Mouse (Mus musculus): Measurements from ENCODE around the gene Plekhb2.

Gene Plekhb2

DNA sequence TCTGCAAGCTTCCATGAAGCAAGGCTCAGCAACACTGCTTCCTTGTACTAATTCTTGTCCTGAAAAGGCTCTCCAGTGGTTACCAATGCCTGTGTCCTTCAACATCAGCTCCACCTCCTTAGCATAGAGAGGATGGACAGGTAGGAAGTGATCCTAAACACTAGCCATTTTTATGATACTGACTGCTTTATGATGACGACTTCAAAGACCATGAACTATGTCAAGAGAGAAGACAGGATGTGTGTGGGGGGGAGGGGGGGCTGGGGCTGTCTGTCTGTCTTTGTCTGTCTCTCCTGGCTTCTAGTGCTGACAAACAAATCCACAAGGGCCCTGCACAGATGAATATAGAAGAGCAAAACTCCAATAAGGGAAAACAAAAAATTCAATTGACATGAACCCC lies 18.4 kb upstream of the Plekhb2 start:
- in situ Hi-C loops (cut with MboI, MseI), result no loop called here

GRCm38 (mm10) chr1:34834904-34835303 lies 14.9 kb upstream of the Plekhb2 start:
- in situ Hi-C loops (cut with MboI, MseI), result no loop called here

DNA sequence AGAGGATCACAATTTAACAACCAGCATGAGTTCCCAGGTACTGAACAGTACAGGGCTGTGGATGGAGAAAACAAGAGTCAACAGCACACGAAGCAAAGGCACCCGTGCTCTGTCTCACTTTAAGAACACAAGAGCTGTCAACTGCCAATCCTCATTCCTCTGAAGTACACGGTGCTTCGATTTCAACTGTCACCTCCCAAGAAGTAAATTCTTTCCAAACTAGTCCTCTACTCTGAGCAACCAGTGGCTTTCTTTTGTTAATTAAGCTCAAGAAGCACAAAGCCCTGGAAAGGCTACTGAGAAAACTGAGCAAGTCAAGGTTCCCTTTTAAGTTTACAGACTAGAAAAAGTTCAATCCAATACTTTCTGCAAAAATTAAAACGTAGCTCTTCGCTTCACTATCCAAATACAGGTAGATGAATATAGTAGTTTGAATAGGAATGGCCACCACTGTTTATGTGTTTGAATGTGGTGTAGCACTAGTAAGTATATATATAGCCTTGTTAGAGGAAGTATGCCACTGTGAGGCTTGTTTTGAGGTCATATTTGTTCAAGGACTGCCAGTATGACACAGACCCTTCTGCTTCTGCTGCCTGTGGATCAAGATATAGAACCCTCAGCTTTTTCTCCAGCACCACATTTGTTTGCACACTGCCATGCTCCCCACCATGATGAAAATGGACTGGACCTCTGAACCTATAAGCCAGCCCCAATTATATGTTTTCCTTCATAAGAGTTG lies 11.7 kb upstream of the Plekhb2 start:
- in situ Hi-C loops (cut with MboI, MseI), result no loop called here

DNA sequence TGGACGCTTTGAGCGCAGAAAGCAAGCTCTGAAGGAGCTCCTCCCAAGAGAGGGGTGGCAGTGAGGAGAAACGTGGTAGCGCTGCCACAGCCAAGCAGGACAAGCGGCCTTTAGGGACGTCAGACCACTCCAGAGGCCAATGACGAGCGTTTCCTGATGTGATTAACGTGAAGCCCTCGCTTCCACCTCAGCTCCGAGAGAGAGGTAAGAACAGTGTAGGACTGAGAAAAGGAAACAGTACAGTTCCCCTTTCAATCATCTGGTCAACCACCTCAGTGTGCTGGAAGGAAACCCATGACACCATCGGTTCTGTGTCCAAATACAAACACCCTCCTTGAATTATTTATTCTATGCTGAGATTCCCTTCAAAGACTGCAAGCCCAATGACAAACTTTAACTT lies 10.5 kb upstream of the Plekhb2 start:
- in situ Hi-C loops (cut with MboI, MseI), result no loop called here

DNA sequence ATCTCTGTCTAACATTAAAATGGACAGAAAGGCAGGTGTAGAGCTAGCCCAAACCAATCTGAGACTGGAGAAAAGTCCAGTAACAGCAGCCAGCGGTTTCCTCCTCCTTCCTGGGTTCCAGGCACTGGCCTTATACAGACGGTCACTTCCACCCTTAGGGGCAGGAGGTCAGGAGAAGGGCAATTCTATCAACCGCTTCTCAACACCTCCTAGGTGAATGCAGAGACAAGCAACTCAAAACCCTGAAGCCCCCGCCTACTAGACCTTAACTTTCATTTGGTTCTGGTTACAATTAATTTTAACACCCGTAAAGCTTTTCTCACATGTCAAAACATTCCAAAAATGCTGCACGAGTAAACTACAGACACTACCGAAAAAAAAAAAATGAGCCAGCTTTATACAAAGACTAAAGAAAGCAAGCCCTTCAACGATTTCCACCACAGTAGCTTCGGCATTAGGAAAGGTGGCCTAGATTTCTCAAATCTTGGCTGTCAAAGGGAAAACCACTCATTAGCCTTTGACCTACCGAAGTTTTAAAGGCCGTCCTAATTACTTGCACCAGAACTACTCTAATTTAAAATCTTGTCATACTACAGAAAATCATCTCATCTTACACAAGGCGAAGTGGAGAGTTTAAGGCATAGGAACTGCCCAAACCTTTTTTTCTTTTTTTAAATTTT lies 7.9 kb upstream of the Plekhb2 start:
- in situ Hi-C loops (cut with MboI, MseI), result no loop called here

GRCm38 (mm10) chr1:34842389-34842861 lies 7.4 kb upstream of the Plekhb2 start:
- in situ Hi-C loops (cut with MboI, MseI), result no loop called here

GRCm38 (mm10) chr1:34842887-34843618 lies 6.7 kb upstream of the Plekhb2 start, which contains the start of gene Fam168b:
TSS of gene Fam168b (minus strand) at chr1:34843065.
- in situ Hi-C loops (cut with MboI, MseI), result no loop called here

DNA sequence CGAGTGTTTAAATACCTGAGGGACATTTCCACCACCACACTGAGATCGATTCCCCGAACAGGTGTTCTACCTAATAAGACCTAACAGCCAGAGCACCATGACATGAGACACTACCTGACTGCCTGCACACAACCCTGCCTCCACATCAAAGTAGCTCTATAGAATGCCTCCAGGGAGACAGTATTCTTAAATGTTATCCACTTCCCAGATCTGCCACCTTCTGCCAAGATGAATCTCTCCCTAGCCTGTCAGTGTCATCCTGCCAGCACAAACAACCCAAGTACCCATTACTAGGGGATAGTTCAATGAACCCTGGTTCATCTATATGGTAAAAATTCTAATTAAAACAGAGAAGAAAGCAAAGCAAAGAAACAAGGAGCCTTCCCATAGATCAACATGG lies 2.7 kb upstream of the Plekhb2 start:
- in situ Hi-C loops (cut with MboI, MseI), result no loop called here

DNA sequence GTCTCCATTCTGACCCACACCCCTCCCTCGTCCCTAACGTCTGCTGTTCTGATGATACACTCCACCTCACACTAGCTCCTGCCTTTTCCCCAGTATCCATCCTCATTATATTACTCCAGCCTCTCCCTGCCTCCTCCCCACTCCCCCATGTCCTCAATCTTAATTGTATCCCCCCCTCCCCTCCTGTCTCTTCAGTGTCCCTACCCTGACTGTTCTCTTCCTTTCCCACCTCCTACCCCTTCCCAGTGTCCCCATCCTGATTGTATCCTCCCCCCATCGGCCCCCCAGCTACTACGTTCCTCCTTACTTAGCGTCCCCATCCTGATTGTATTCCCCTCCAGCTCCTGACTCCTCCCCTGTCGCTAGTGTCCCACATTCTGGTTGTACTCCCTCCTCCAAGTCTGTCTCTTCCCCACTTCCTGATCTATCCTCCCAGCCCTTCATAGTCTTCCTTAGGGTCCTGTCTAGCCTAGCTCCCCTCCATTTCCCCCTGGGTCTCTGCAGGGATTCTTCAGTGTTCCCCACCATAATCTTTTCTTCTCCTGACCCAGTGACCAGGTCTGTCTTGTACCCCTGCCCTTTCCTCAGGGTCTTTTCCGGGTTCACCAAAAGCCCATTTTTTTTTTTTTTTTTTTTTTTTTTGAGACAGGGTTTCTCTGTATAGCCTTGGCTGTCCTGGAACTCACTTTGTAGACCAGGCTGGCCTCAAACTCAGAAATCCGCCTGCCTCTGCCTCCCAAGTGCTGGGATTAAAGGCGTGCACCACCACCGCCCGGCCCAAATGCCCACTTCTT lies 764 bp downstream of the Plekhb2 start:
- in situ Hi-C loops (cut with MboI, MseI), result loop anchor here (10.0 kb wide), 1 partner anchor 366 kb away; no protein-coding TSS in a partner anchor

DNA sequence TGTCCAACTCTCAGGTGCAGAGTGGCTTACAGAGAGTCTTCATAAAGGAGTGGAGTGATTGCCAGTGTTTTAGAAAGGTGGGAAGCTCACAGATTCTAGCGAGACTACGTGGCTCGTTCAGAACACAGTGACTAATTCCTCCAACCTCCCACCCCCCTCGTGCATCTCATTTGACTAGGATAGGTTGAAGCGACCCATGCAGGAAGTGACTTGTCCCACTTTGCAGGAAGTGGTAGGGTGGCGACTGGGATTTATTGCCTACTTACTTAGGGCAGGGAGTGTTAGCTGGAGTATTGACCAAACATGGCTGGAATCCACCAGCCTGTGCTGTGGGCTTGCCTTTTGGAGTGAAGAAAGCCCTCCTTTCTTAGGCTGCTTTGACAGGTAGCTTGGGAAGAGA lies 1.8 kb downstream of the Plekhb2 start:
- in situ Hi-C loops (cut with MboI, MseI), result loop anchor here (10.0 kb wide), 1 partner anchor 367 kb away; no protein-coding TSS in a partner anchor

DNA sequence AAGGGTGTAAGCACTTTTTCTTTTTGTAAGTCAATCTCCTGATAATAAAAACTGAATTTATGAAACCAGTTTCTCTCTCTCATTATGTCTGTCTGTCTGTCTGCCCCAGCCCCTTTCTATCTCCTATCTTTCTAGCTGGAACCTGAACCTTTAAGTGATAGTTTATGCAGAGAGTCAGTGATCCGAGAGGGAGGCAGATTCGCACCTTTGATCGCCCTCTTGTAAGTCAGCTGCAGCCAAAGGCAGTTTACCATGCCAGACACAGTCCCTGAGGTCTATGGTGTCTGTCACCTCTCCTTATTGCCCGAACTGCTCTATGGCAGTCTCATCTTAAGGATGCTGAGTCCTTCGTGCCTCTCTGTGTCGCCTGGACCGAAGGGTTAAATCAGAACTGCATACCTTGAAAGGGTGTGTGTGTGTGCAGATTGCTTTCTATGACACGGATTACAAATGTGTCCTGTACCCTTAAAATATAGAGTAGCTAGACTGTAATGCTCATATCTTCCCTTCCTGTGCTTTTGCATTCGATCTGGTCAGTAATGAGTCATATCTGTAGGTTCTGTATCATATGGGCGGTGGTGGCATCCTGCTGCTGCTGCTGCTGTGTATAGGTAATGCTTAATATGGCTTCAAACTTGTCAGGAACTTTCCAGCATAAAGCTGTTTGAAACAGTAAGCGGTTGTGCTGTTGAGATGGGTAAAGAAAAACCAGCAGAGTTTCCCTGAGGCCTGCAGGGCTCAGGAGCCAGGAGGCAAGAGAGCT lies 2.5 kb downstream of the Plekhb2 start:
- in situ Hi-C loops (cut with MboI, MseI), result loop anchor here (10.0 kb wide), 1 partner anchor 367 kb away; no protein-coding TSS in a partner anchor

GRCm38 (mm10) chr1:34853786-34854185 lies 4.0 kb downstream of the Plekhb2 start:
- in situ Hi-C loops (cut with MboI, MseI), result loop anchor here (10.0 kb wide), 1 partner anchor 369 kb away; no protein-coding TSS in a partner anchor

- in situ Hi-C loops (cut with MboI, MseI), result loop anchor here (10.0 kb wide), 1 partner anchor 370 kb away; no protein-coding TSS in a partner anchor
These were observed 5.4 kb downstream of the Plekhb2 start for GRCm38 (mm10) chr1:34855056-34855739.

GRCm38 (mm10) chr1:34858671-34859070 lies 8.9 kb downstream of the Plekhb2 start:
- in situ Hi-C loops (cut with MboI, MseI), result loop anchor here (10.0 kb wide), 1 partner anchor 374 kb away; no protein-coding TSS in a partner anchor

GRCm38 (mm10) chr1:34859761-34860160 lies 10.0 kb downstream of the Plekhb2 start:
- in situ Hi-C loops (cut with MboI, MseI), result loop anchor here (10.0 kb wide), 1 partner anchor 375 kb away; no protein-coding TSS in a partner anchor

DNA sequence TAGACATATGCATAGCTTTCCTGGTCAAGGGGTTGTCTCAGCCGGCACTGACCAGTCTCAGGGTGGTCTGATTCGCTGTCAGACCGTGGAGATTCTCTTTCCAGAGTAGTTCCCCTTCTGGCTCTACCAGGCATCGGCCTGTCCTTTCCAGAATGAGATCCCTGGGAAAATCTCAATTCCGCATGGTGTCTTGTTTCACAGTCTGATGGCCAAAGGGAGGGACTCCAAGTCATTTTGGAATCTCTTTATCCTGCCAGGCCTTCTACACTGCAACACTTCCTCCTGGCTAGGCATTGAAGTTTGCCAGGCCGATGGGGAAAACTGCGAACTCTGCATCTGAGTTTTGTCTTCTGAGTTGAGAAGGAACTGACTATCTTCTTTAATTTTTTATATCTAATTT lies 10.4 kb downstream of the Plekhb2 start:
- in situ Hi-C loops (cut with MboI, MseI), result no loop called here

DNA sequence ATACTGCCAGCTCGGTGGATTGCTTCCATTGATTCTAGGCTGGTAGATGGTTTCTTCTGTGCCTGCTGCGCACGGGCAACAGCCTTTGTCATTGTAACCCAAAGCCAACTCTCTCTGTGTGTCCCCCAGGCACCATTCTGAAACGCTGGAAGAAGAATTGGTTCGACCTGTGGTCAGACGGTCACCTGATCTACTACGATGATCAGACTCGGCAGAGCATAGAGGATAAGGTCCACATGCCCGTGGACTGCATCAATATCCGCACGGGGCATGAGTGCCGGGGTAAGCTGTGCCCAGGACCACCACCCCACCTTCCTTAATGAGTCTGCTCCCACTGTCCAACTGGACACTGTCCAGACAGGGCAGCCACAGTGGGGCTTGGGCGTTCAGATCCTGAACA lies 13.1 kb downstream of the Plekhb2 start:
- in situ Hi-C loops (cut with MboI, MseI), result no loop called here

DNA sequence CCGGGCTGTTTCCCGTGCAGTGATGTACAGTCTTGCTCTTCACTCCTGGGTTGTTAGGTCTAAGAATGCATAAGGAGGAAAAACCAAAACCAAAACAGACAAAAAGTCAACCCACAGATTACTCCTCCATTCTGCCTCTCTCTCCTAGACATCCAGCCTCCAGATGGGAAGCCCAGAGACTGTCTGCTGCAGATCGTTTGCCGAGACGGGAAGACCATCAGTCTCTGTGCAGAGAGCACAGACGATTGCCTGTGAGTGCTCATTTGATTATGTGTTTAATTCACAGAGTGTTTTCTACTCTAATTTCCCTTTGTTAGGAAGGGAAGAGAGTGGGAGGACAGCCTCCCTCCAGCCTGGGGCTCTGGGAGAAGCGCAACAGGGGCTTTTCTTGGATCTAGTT lies 13.5 kb downstream of the Plekhb2 start:
- in situ Hi-C loops (cut with MboI, MseI), result no loop called here

DNA sequence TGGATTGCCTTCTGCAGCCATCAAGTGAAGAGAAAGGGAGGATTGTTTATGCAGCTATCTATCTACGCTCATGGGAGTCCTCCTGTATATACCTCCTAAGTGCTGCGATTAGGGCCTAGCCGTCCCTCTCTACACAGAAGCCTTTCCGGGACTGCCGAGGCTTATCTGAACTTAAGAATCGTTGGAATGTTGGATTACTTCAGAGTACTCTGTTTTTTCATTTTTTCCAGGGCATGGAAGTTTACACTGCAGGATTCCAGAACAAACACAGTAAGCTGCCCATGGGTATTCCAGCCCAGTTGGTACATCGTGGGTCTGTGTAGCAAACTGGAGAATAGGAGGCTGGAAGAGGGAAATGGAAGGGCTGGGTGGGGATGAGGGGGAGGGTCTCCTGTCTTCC lies 14.5 kb downstream of the Plekhb2 start:
- in situ Hi-C loops (cut with MboI, MseI), result no loop called here

DNA sequence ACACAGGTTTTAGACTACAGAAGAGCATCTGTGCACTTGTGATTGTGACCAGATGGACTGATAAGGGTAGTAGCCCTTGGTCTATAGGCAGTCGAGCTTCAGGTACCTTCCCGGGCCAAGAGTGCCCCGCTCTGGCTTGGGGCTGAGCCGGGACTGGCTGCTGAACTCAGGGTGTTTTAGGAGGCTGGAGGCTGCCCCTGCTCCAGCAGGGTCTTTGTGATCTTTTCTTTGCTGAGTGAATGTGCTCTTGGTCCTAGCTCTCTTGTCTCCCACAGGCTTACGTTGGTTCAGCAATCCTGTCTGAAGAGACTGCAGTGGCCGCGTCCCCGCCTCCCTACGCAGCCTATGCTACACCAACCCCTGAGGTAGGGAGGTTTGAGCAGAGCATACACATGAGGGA lies 16.1 kb downstream of the Plekhb2 start:
- in situ Hi-C loops (cut with MboI, MseI), result no loop called here
